In genomic region chr9:64084661-64085399, GRCm38 (mm10) we compare ENCODE assay signal across 8 mouse cellular contexts. TPM values are rescaled to one million over a fixed set of nuclear protein-coding genes. Genes with fewer than 3 reads are reported as not detected.
DNase-seq lines count a peak whose midpoint lies in the region; ATAC-seq lines count a peak whose summit lies in the region.

No protein-coding gene starts in this region.

- peak; percentile 31 for DNase-seq in thymus, postnatal 4 days
- DNase-seq in thymus, postnatal 0 days (ENCODE audit: low spot score), result no peak
- peak; percentile 75 for DNase-seq in forebrain, embryonic 11.5 days (ENCODE audit: low spot score)
- DNase-seq in neural tube, embryonic 11.5 days (ENCODE audit: low spot score), result peak; percentile 39
- DNase-seq in right cerebral cortex, adult 18-20 months, result no peak

- H3K9me3 ChIP-seq in forebrain, embryonic 11.5 days (ENCODE audit: control insufficient read depth, low read length), result no peaks in the 10 kb centered on the region
- no peaks in the 10 kb centered on the region for H3K9me3 ChIP-seq in hindbrain, embryonic 12.5 days (replicated peaks)
- no peaks in the 10 kb centered on the region for H3K9me3 ChIP-seq in liver, embryonic 12.5 days (replicated peaks)
- no peaks in the 10 kb centered on the region for H3K9me3 ChIP-seq in neural tube, embryonic 11.5 days (ENCODE audit: control insufficient read depth, low read length)

- peak overlapping the region; percentile 77 for H3K9ac ChIP-seq in forebrain, embryonic 11.5 days (ENCODE audit: low read length)
- peak overlapping the region; percentile 64 for H3K9ac ChIP-seq in hindbrain, embryonic 12.5 days
- H3K9ac ChIP-seq in liver, embryonic 12.5 days, result peak overlapping the region; percentile 90
- peak overlapping the region; percentile 65 for H3K9ac ChIP-seq in neural tube, embryonic 11.5 days (ENCODE audit: low read length)

- peaks cover 12% of the 10 kb centered on the region for H3K27me3 ChIP-seq in forebrain, embryonic 11.5 days (ENCODE audit: control insufficient read depth, insufficient read depth, low read length)
- H3K27me3 ChIP-seq in hindbrain, embryonic 12.5 days, result peaks cover 33% of the 10 kb centered on the region
- no peaks in the 10 kb centered on the region for H3K27me3 ChIP-seq in liver, embryonic 12.5 days (replicated peaks)
- H3K27me3 ChIP-seq in neural tube, embryonic 11.5 days (ENCODE audit: control insufficient read depth, insufficient read depth, low read length), result peaks cover 12% of the 10 kb centered on the region; the same call in 1 of the 2 replicates

- H3K36me3 ChIP-seq in forebrain, embryonic 11.5 days (ENCODE audit: control insufficient read depth, insufficient read depth, low read length), result no peaks in the 10 kb centered on the region
- H3K36me3 ChIP-seq in hindbrain, embryonic 12.5 days, result no peaks in the 10 kb centered on the region
- 0 out of 2 replicates have a peak, but pooled peaks cover 9% of the 10 kb centered on the region for H3K36me3 ChIP-seq in liver, embryonic 12.5 days
- no peaks in the 10 kb centered on the region for H3K36me3 ChIP-seq in neural tube, embryonic 11.5 days (ENCODE audit: control insufficient read depth, insufficient read depth, low read length)

- WGBS in forebrain, embryonic 11.5 days, result under 1% methylated on average over 49 of the region's 49 CpGs
- 2% methylated on average over 49 of the region's 49 CpGs for WGBS in hindbrain, embryonic 12.5 days
- 8% methylated on average over 49 of the region's 49 CpGs for WGBS in liver, embryonic 12.5 days (ENCODE audit: insufficient replicate concordance)
- under 1% methylated on average over 49 of the region's 49 CpGs for WGBS in neural tube, embryonic 11.5 days

- H3K27ac ChIP-seq in forebrain, embryonic 11.5 days (ENCODE audit: low read depth, low read length), result no peak overlapping the region
- no peak overlapping the region; the same call in 1 of the 2 replicates for H3K27ac ChIP-seq in hindbrain, embryonic 12.5 days
- peak overlapping the region; percentile 95 for H3K27ac ChIP-seq in liver, embryonic 12.5 days
- H3K27ac ChIP-seq in neural tube, embryonic 11.5 days (ENCODE audit: low read depth, low read length), result no peak overlapping the region

- peak overlapping the region; percentile 78 for H3K4me2 ChIP-seq in forebrain, embryonic 11.5 days (ENCODE audit: low read depth, low read length, severe bottlenecking)
- H3K4me2 ChIP-seq in hindbrain, embryonic 12.5 days (replicated peaks), result peak overlapping the region; percentile 82
- H3K4me2 ChIP-seq in liver, embryonic 12.5 days, result peak overlapping the region; percentile 78
- H3K4me2 ChIP-seq in neural tube, embryonic 11.5 days (ENCODE audit: low read depth), result peak overlapping the region; percentile 83

- peaks cover 5% of the 10 kb centered on the region; the same call in 1 of the 2 replicates for H3K4me1 ChIP-seq in forebrain, embryonic 11.5 days (replicated peaks; ENCODE audit: control insufficient read depth, insufficient read depth, low read length)
- peaks cover 14% of the 10 kb centered on the region for H3K4me1 ChIP-seq in hindbrain, embryonic 12.5 days
- peaks cover 88% of the 10 kb centered on the region for H3K4me1 ChIP-seq in liver, embryonic 12.5 days
- peaks cover 11% of the 10 kb centered on the region; the same call in 1 of the 2 replicates for H3K4me1 ChIP-seq in neural tube, embryonic 11.5 days (ENCODE audit: control insufficient read depth, insufficient read depth, low read length)

- H3K4me3 ChIP-seq in forebrain, embryonic 11.5 days (ENCODE audit: low read depth, low read length), result peak overlapping the region; percentile 35
- peak overlapping the region; percentile 36 for H3K4me3 ChIP-seq in hindbrain, embryonic 12.5 days
- peak overlapping the region; percentile 68 for H3K4me3 ChIP-seq in liver, embryonic 12.5 days
- peak overlapping the region; percentile 32 for H3K4me3 ChIP-seq in neural tube, embryonic 11.5 days (ENCODE audit: low read depth, low read length)

- peak; percentile 44; the same call in 1 of the 2 replicates for ATAC-seq in forebrain, embryonic 11.5 days (replicated peaks; ENCODE audit: low FRiP score)
- peak; percentile 40; the same call in 1 of the 2 replicates for ATAC-seq in hindbrain, embryonic 12.5 days (ENCODE audit: low FRiP score)
- ATAC-seq in liver, embryonic 12.5 days, result peak; percentile 93
- no peak for ATAC-seq in neural tube, embryonic 11.5 days (ENCODE audit: insufficient read depth, low FRiP score, low TSS enrichment)
- no peak for ATAC-seq in inflammation-experienced regulatory T-cells, adult 6 months

RNA-seq across cellular contexts. Expression of gene Lctl, which starts 32.1 kb away (rescaled TPM):
- polyA plus RNA-seq in thymus, postnatal 0 days (2015; fragmentation: Nextera tagmentation; extraction: Ambion mirVana), result 0.23 TPM in 1 of 2 replicates, not detected in the other
- polyA plus RNA-seq in forebrain, embryonic 11.5 days (2014; fragmentation: Nextera tagmentation; extraction: Ambion mirVana), result not detected in 2 replicates
- polyA plus RNA-seq in hindbrain, embryonic 12.5 days (2016; fragmentation: Nextera tagmentation; extraction: Ambion mirVana), result not detected in 2 replicates
- polyA plus RNA-seq in liver, embryonic 12.5 days (2016; fragmentation: Nextera tagmentation; extraction: Ambion mirVana), result not detected in 2 replicates
- not detected in 2 replicates for polyA plus RNA-seq in neural tube, embryonic 11.5 days (2014; fragmentation: Nextera tagmentation; extraction: Ambion mirVana)
- polyA plus RNA-seq in inflammation-experienced regulatory T-cells, adult 6 months (2017; shearing (Covaris generic)), result not detected

Comparison
In these comparisons a context has a peak if more than half of its experiments do, and no peak if none do; other contexts are left out.
1. DNase-seq: peak in thymus, postnatal 4 days (single experiment), forebrain, embryonic 11.5 days (single experiment) and neural tube, embryonic 11.5 days (single experiment); none in thymus, postnatal 0 days (single experiment) and right cerebral cortex, adult 18-20 months (single experiment).
2. ATAC-seq: peak in forebrain, embryonic 11.5 days (single experiment), hindbrain, embryonic 12.5 days (single experiment) and liver, embryonic 12.5 days (single experiment); none in neural tube, embryonic 11.5 days (single experiment) and inflammation-experienced regulatory T-cells, adult 6 months (single experiment).
3. Peak in every context shown above with its lines, with median percentiles within 50 percentile points of each other: H3K4me2 ChIP-seq, H3K4me3 ChIP-seq and H3K9ac ChIP-seq.